Mouse (Mus musculus) midbrain, embryonic 12.5 days (tissue): ENCODE measurements at regions not wholly inside any gene's neighbourhood (a gene's known extent, or its start where the extent isn't known, plus 50 kb on each side); places are given as distances from the start of the nearest gene placed in this dataset.

Source experiments
- ATAC-seq: fragments of 200-750 bp; cut with Nextera tagmentation; 2 replicates; pipeline ENCODE4 v1.8.0; 2017; ENCODE audit warnings: low read depth, moderate TSS enrichment, moderate library complexity; ENCODE audit not compliant: low FRiP score
- H3K27ac ChIP-seq: fragments of 300-500 bp; sonication (generic); replicated peaks from 2 replicates; pipeline ENCODE4 v1.5.1; 2016; ENCODE audit warnings: mild to moderate bottlenecking
- H3K27me3 ChIP-seq: fragments of 300-500 bp; sonication (generic); 2 replicates; pipeline ENCODE4 v1.6.1; 2016; ENCODE audit warnings: mild to moderate bottlenecking
- H3K36me3 ChIP-seq: fragments of 300-500 bp; sonication (generic); 2 replicates; pipeline ENCODE4 v1.6.1; 2016
- H3K4me1 ChIP-seq: fragments of 300-500 bp; sonication (generic); 2 replicates; pipeline ENCODE4 v1.6.1; 2016
- H3K4me2 ChIP-seq: fragments of 300-500 bp; sonication (generic); replicated peaks from 2 replicates; pipeline ENCODE4 v1.6.1; 2016; ENCODE audit warnings: mild to moderate bottlenecking, moderate library complexity
- H3K4me3 ChIP-seq: fragments of 300-500 bp; sonication (generic); 2 replicates; pipeline ENCODE4 v1.5.1; 2016; ENCODE audit warnings: mild to moderate bottlenecking
- H3K9ac ChIP-seq: fragments of 300-500 bp; sonication (generic); replicated peaks from 2 replicates; pipeline ENCODE4 v1.6.1; 2016; ENCODE audit warnings: mild to moderate bottlenecking, moderate library complexity
- H3K9me3 ChIP-seq: fragments of 300-500 bp; sonication (generic); 2 replicates; pipeline ENCODE4 v1.6.1; 2016; ENCODE audit warnings: mild to moderate bottlenecking
- WGBS: fragments of 180-500 bp; shearing (Covaris S2); methylation state at CpG from one replicate; pipeline ENCODE4 v1.1.7; 2016; 5-methylcytosine and 5-hydroxymethylcytosine counted together

DNA sequence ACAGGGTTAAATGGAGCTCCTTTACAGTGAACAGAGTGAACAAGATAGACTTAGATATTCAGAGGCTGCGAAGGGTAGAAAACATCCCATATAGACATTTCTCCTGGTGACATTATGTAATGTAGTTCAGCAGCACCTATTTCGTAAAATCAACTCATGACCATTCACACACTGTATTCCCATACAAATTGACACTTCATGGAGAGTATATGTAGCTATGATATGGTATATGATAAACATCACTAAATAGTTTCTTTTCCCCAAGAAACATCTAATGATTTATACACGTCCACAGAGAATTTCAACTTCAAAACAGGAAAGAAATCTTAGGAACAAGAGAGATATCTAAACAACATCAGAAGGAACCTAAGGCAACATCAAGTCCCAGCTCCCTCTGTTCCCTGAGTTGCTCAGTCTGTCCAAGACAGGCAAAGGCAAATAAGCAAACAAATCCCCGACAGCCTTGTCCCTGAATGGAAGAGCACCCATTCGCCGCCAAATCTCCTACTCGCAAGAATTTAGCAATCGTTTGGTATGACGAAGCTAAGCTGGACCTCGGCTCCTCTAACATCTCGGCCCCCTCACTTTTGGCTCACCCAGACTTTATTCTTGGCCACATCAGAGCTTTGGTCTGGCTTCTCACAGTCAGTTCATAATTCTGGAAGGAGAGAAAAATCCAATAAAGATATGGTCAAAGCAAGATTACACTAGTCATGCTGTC lies 148.0 kb downstream of the Cox18 start:
- no peak for ATAC-seq
- no peaks in the 10 kb centered on the region for H3K27me3 ChIP-seq
- H3K4me1 ChIP-seq: no peaks in the 10 kb centered on the region
- no peaks in the 10 kb centered on the region for H3K9me3 ChIP-seq
- H3K27ac ChIP-seq: no peak overlapping the region
- no peak overlapping the region for H3K4me2 ChIP-seq
- 91% methylated on average over 11 of the region's 11 CpGs for WGBS
- H3K9ac ChIP-seq: no peak overlapping the region
- H3K36me3 ChIP-seq: no peaks in the 10 kb centered on the region
- no peak overlapping the region for H3K4me3 ChIP-seq

DNA sequence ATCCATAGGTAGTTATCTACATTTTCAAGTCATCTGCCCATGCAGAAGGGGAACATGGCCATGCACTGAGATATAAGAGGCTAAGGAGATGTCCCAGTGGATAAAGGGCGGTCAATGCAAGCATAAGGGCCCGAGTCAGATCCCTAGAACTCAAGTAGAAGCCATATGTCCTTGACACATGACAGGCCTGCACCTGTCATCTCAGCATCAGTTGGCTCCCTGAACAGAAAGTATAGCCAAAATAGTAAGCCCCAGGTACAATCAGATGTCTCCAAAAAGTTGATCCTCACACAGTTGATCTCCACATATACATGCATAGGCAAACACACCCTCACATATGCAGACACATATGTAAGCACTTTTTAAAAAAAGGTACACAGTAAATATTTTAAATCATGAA lies 152.0 kb downstream of the Cox18 start:
- no peaks in the 10 kb centered on the region for H3K9me3 ChIP-seq
- ATAC-seq: no peak
- WGBS: 95% methylated on average over 2 of the region's 2 CpGs
- H3K4me1 ChIP-seq: no peaks in the 10 kb centered on the region
- no peak overlapping the region for H3K4me2 ChIP-seq
- no peaks in the 10 kb centered on the region for H3K27me3 ChIP-seq
- H3K36me3 ChIP-seq: no peaks in the 10 kb centered on the region
- H3K9ac ChIP-seq: no peak overlapping the region
- H3K4me3 ChIP-seq: no peak overlapping the region
- H3K27ac ChIP-seq: no peak overlapping the region

DNA sequence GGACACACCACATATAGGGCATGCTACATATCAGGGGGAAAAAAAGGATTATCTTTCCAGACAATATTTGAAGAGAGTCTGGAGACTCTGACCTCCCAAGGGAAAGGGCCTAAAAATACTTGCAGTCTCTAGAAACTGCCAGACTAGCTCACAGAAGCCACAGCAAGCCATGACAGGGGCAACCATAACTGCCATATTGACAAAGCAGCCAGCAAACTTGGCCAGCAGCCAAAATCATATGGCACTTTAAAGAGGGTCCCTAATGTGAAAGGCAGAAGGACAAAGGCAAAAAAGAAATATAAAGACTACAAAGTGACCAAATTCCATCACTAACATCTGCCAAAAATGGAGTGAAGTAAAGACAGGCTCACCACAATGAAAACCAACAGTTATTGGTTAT lies 155.2 kb downstream of the Cox18 start:
- Histone ChIP-seq H3K9ac (no peak overlapping the region), H3K9me3 (no peaks in the 10 kb centered on the region), H3K27ac (no peak overlapping the region), H3K4me2 (no peak overlapping the region), H3K4me1 (no peaks in the 10 kb centered on the region), H3K4me3 (no peak overlapping the region), H3K36me3 (no peaks in the 10 kb centered on the region), H3K27me3 (no peaks in the 10 kb centered on the region)
- no peak for ATAC-seq

- no peaks in the 10 kb centered on the region for H3K36me3 ChIP-seq
- ATAC-seq: no peak
- H3K9ac ChIP-seq: no peak overlapping the region
- H3K27ac ChIP-seq: no peak overlapping the region
- no peak overlapping the region for H3K4me2 ChIP-seq
- no peaks in the 10 kb centered on the region for H3K4me1 ChIP-seq
- no peak overlapping the region for H3K4me3 ChIP-seq
- 79% methylated on average over 7 of the region's 7 CpGs for WGBS
- H3K9me3 ChIP-seq: no peaks in the 10 kb centered on the region
- H3K27me3 ChIP-seq: no peaks in the 10 kb centered on the region
These were observed 156.0 kb downstream of the Cox18 start for GRCm38 (mm10) chr5:90067817-90068216.

- Histone ChIP-seq H3K27ac (no peak overlapping the region), H3K9ac (no peak overlapping the region), H3K4me3 (no peak overlapping the region), H3K4me1 (no peaks in the 10 kb centered on the region), H3K27me3 (no peaks in the 10 kb centered on the region), H3K36me3 (no peaks in the 10 kb centered on the region), H3K9me3 (no peaks in the 10 kb centered on the region), H3K4me2 (no peak overlapping the region)
- no peak for ATAC-seq
- 79% methylated on average over 6 of the region's 6 CpGs for WGBS
These were observed 157.8 kb downstream of the Cox18 start for GRCm38 (mm10) chr5:90065884-90066615.

- H3K27me3 ChIP-seq: no peaks in the 10 kb centered on the region
- H3K36me3 ChIP-seq: no peaks in the 10 kb centered on the region
- H3K4me2 ChIP-seq: no peak overlapping the region
- H3K4me3 ChIP-seq: no peak overlapping the region
- H3K4me1 ChIP-seq: no peaks in the 10 kb centered on the region
- WGBS: 70% methylated on average over 2 of the region's 2 CpGs
- ATAC-seq: peak; percentile 74; the same call in 1 of the 2 replicates
- H3K27ac ChIP-seq: no peak overlapping the region
- H3K9me3 ChIP-seq: no peaks in the 10 kb centered on the region
- H3K9ac ChIP-seq: no peak overlapping the region
These were observed 168.1 kb downstream of the Cox18 start for GRCm38 (mm10) chr5:90055686-90056085.

- Histone ChIP-seq H3K4me2 (no peak overlapping the region), H3K27me3 (no peaks in the 10 kb centered on the region), H3K27ac (no peak overlapping the region), H3K4me1 (no peaks in the 10 kb centered on the region), H3K9ac (no peak overlapping the region), H3K4me3 (no peak overlapping the region), H3K9me3 (no peaks in the 10 kb centered on the region), H3K36me3 (no peaks in the 10 kb centered on the region)
- 84% methylated on average over 1 of the region's 1 CpGs for WGBS
- ATAC-seq: no peak
These were observed 169.4 kb upstream of the Adamts3 start for GRCm38 (mm10) chr5:90052516-90052915.

DNA sequence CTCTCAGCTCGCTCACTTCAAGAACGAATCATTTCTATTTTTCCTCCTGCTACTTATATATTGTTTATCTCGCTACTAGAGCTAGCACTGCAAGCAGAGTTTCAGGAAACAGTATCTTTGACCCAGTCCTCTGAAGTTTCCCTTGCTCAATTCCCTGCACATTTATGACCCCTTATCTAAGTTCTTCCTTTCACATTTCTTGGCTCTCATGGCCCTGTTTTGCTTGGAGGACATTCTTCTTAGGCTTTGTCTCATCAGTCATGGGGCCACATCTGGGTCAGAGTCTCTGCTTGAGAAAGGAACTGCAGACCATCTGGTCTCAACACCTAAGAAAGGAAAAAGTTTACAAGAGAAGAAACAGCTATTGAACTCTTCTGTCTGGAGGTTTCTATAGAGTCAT lies 166.7 kb upstream of the Adamts3 start:
- ATAC-seq: no peak
- Histone ChIP-seq H3K27me3 (no peaks in the 10 kb centered on the region), H3K36me3 (no peaks in the 10 kb centered on the region), H3K4me3 (no peak overlapping the region), H3K9ac (no peak overlapping the region), H3K4me1 (no peaks in the 10 kb centered on the region), H3K27ac (no peak overlapping the region), H3K9me3 (no peaks in the 10 kb centered on the region), H3K4me2 (no peak overlapping the region)
- 89% methylated on average over 3 of the region's 3 CpGs for WGBS

DNA sequence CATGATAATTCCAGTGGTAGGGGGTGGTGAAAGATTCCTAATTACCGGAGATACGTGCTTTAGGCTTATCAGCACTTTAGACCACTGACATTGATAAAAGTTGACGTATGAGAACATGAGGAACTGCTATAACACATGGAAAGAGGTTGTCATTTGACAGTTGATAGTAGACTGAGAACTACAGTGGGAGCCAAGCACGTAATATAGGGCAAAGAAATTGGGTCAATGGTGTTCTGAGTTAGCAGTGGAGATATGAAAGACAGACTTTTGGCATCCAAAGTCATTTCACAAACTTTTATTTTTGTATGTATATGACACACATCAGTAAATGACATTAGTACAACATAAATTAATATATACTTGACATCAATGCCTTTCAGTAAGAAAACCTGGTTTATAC lies 159.6 kb upstream of the Adamts3 start:
- Histone ChIP-seq H3K4me2 (no peak overlapping the region), H3K27me3 (no peaks in the 10 kb centered on the region), H3K9me3 (no peaks in the 10 kb centered on the region), H3K27ac (no peak overlapping the region), H3K4me3 (no peak overlapping the region), H3K36me3 (no peaks in the 10 kb centered on the region), H3K4me1 (no peaks in the 10 kb centered on the region), H3K9ac (no peak overlapping the region)
- 90% methylated on average over 4 of the region's 4 CpGs for whole genome bisulfite sequencing
- no peak for ATAC-seq

DNA sequence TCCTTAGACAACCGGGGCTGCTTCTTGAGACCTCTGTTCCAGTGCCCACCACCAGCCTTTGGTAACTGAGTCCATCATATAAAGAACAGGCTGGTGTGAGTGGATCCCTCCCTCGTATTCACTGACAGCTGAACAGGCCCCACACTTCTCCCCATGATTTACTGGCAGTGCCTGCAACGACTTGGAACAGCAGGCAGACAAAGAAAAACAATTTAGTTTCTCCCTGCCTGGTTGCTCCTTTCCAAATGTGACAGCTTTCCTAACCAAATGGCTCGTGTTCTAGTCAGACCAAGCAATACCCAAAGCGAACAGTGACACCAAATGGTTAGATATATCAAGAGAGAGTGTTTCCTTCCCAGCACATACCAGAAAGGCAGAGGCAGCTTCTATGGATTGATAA lies 150.0 kb upstream of the Adamts3 start:
- H3K27ac ChIP-seq: no peak overlapping the region
- H3K4me3 ChIP-seq: no peak overlapping the region
- 57% methylated on average over 5 of the region's 5 CpGs for WGBS
- no peaks in the 10 kb centered on the region for H3K4me1 ChIP-seq
- H3K9me3 ChIP-seq: no peaks in the 10 kb centered on the region
- H3K27me3 ChIP-seq: no peaks in the 10 kb centered on the region
- no peak overlapping the region for H3K9ac ChIP-seq
- ATAC-seq: no peak
- H3K36me3 ChIP-seq: no peaks in the 10 kb centered on the region
- no peak overlapping the region for H3K4me2 ChIP-seq

DNA sequence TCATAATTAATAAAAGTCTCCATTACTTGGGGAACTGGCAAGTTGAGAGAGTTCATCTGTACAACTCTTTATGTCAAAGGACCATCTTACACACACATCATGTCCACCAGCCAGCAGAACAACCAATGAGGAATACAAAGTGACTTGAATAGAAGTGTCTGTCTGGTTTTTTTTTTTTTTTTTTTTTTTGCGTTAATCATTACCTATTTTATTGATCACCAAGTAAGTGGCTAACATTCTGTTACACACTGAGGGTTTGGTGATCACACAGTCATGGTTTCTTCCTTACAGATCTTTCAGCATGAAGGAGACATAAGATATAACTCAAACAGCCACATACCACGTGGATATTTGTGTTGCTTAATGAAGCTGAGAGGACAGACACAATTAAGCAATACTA lies 147.6 kb upstream of the Adamts3 start:
- no peak for ATAC-seq
- H3K36me3 ChIP-seq: no peaks in the 10 kb centered on the region
- no peak overlapping the region for H3K4me2 ChIP-seq
- H3K27ac ChIP-seq: no peak overlapping the region
- 87% methylated on average over 2 of the region's 2 CpGs for WGBS
- no peaks in the 10 kb centered on the region for H3K27me3 ChIP-seq
- H3K4me1 ChIP-seq: no peaks in the 10 kb centered on the region
- no peaks in the 10 kb centered on the region for H3K9me3 ChIP-seq
- no peak overlapping the region for H3K4me3 ChIP-seq
- no peak overlapping the region for H3K9ac ChIP-seq

DNA sequence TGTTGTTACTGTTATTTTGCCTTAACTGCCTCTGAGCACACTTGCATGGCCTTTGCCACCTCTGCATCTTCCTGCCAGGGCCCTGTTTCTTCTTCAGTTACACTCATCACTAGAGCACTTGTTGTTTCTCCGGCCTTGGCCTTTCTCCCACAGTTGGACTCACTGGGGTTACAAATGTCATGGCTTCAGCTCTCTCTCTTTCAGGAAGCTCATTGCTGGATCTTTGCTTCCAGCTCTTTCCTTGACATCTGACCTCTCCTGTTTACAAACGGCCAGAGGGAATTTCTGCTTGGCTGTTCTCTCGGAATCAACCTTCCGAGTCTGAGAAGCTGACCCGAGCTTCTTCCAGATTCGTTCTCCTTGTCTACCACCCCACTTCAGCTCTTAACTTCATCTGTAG lies 146.6 kb upstream of the Adamts3 start:
- no peak for ATAC-seq
- no peaks in the 10 kb centered on the region for H3K36me3 ChIP-seq
- H3K4me1 ChIP-seq: no peaks in the 10 kb centered on the region
- H3K27ac ChIP-seq: no peak overlapping the region
- H3K27me3 ChIP-seq: no peaks in the 10 kb centered on the region
- H3K9me3 ChIP-seq: no peaks in the 10 kb centered on the region
- no peak overlapping the region for H3K4me2 ChIP-seq
- no peak overlapping the region for H3K9ac ChIP-seq
- H3K4me3 ChIP-seq: no peak overlapping the region
- 46% methylated on average over 6 of the region's 6 CpGs for WGBS
